Mouse (Mus musculus): ENCODE data around the gene Mmachc.

- TF ChIP-seq TAL1 (IDR thresholded peaks at IDR 0.05; ENCODE audit: low read length) (no peak), GATA1 (IDR thresholded peaks at IDR 0.05; ENCODE audit: low read length) (no peak)
Observed at GRCm38 (mm10) chr4:116738972-116739751, 31.0 kb upstream of the Mmachc start.
